Mouse (Mus musculus) kidney, adult 18-20 months (tissue): Measurements from ENCODE around the gene Ints2.
"Not testable (repeated sequence)": the region's sequence is repeated elsewhere in the genome, so short reads cannot be mapped to it uniquely, and the experiment has no call there.

Experiments
- DNase-seq: peaks from one replicate; pipeline ENCODE4 v3.0.0; 2021

The Ints2 gene

DNA sequence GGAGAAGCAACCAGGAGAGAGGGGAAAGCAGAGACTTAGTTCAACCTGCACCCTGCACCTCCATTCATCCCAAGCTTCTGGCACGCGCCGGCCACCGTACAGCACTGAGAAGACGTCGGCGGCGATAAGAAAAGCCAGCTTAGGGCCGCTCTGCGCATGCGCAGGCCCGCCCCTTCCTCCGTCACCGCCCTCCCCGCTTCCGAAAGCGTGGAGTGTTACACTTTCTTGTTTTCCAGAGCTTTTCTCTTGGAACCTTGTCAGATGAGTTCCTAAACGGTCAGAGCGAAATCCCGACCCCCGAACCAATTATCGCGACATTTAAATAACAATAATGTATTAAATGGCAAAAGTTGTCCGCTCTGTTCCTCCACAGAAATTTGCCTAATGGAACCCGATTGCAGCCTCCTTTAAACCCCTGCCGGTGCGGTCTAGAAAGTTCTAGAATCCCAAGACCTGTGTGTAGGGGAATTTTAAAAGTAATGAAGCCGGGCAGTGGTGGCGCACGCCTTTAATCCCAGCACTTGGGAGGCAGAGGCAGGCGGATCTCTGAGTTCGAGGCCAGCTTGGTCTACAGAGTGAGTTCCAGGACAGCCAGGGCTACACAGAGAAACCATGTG, at the start of gene Ints2:
Gene Ints2, minus strand, starts transcription at position 116 of the 617 bp plus-strand sequence.
- DNase-seq, result peak; percentile 94

DNA sequence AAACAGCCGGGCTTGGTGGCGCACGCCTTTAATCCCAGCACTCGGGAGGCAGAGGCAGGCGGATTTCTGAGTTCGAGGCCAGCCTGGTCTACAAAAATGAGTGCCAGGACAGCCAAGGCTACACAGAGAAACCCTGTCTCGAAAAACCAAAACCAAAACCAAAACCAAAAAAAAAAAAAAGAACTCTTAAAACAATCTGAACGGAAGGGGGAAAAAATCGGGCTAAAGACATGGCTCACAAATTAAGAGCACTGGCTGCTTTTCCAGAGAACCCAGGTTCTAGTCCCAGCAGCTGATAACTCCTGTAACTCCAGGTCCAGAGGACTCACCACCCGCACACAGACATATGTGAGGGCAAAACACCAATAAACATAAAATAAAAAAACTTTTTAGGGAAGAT, 34.8 kb upstream of the Ints2 start:
- not testable (repeated sequence) for DNase-seq

DNA sequence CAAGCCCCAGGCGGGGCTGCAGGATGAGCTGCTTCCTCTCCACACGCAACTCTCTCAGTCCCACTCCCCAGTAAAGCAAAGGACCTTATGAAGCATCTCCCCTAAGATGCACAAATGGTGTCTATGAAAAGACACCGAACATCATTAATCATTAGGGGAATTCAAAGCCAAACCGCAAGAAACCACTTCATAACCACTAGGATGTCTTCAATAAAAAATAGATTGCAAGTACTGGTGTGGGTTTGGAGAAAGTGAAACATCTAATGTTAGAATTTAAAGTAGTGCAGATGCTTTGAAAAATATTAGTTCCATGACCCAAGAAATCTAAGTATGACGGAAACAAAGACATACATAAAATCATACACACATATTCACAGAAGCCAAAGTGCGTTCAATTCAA, 34.3 kb upstream of the Ints2 start:
- DNase-seq, result no peak

DNA sequence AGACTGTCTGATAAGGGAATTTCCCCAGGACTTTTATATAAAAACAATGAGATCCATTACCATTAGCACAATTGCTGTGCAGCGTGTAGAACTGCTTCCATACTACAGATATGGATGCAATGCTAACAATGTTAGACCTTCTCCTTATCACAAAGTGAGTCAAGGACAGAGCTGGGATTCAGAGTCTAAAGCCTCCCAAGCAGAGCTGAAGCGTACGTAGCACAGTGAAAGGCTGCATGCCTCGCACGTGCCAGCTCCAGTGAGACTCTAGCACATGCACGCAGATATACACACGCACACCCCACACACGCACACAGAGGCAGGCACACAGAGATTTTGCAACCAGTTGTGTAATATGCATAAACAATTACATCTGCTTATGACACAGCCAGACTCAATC, 28.4 kb upstream of the Ints2 start:
- DNase-seq, result no peak

DNA sequence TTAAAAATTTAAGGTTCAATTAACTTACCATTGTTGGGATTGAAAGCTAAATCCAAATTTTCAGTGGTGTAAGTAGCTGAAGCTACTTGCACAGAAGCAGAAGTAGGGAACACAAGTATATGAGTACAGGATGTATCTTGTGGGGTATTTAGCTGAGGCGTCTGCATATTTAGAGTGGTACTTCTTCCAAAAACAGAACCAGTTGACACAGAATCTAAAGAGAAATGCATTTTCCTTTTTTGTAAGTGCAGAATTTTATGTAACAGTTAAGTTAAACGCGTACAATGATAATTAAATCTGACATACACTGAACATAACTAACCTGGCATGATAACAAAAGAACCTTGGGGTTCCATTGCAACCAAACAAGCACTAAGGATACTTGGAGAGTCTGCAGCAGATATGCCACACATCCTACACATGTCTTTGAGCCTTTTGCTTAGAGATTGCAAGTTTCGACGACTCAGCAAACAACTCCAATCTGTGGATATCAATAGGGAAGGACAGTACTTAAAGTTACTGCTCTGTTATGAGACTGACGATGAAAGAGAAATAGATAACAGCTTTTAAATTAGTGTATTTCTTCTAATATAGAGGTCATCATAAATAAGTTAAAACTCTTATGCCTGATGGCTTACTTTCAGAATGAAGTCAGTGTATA, 21.2 kb upstream of the Ints2 start:
- no peak for DNase-seq

DNA sequence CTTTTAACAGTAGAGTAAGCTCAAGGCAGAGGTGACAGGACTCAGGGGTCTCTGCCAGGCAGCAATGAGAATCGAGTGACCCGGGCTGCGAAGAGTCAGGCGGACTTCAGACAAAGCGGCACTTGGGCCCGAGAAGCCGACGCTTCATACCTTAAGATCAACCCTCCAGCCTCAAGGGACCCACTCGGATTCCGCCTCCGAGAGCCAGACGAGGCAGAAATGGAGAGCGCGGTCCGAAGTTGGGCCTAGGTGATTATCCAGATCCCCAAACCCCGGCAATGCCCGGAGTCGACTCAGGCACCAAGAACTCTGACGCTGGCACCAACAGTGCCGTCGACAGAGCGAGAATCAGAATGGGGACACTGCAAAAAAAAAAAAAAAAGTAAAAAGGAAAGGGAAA, 321 bp downstream of the Ints2 start:
- no peak for DNase-seq

DNA sequence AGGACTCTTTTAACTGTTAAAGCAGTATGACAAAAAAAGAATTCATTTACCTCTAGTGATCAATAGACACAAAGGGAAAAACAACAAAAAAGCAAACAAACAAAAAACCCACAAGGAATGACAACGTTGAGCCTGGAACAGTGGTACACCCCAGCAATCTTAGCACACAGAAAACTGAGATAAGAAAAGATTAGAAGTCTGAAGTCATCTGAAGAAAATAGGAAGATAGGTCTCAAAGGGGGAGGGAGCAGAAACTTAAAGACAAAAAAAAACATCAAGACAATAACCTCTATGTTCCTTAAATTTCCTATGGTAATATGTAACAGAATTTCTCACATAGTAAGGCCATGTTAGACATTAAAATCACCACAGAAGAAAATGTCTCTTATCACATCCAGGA, 4.0 kb downstream of the Ints2 start:
- DNase-seq, result no peak

DNA sequence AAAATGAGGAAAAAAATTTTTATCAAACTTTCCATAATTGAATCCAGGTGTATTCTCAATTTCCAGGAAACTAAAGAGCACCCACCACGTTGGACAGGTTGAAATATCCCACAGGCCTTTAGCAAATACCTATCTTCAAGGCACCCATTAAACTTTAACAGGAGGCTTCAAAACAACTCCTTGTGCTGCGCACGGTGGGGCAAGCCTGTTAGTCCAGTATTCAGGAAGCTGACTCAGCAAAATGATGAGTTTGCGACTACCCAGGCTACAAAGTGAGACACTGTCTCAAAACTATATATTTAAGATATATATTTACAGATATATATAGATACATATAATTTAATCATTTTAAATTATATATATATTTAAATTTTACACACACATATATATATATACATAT, 24.9 kb downstream of the Ints2 start:
- peak; percentile 23 for DNase-seq

DNA sequence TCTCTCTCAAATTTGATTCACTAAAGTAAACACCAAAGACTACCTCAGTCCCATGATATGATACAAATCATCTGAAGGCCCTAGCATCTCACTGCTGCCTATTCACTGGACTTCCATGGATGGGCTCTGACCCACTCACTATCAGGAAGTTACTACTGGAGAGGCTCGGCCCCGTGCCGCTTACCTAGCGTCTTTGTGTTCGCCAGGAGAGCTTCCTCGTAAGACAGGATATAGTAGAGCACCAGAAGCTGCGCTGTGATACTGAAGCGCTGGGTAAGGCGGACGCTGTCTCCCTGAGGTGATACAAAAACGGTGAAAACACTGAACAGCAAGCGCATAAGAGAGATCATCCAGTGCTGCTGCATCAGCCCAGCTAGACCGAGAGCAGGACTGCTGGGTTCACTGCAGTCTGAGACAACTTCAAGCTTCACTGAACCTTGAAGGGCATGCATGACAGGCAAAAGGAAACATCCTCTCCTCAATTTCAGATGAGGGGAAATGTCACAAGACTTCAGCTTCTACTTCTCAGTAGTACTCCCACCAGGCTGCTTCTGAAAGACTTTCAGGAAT, 25.5 kb downstream of the Ints2 start:
- peak; percentile 56 for DNase-seq

DNA sequence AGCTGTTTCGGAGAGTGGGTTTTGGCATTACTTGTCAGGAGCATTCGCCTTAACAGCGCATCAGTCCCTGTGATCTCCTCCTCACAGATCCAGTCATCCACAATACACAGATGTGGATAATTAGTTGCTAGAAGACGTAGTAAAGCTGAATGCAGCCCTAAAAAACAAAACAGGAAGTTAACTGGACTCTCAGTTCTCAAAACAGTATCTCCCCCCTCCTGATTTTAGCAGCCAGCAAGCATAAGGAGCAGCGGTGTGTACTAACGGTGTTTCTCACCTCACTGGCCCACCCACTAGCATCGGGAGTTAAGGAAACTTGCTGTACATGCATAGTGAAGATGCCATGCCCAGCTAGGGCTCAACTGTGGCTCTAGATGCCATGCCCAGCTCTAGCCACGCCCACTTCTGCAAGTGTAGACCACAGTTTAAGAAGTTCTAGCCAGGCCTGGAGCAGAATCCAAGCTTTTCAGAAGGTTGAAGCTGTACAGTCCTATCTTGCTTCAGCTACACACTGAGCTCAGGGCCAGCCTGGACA, 30.7 kb downstream of the Ints2 start:
- DNase-seq, result no peak

DNA sequence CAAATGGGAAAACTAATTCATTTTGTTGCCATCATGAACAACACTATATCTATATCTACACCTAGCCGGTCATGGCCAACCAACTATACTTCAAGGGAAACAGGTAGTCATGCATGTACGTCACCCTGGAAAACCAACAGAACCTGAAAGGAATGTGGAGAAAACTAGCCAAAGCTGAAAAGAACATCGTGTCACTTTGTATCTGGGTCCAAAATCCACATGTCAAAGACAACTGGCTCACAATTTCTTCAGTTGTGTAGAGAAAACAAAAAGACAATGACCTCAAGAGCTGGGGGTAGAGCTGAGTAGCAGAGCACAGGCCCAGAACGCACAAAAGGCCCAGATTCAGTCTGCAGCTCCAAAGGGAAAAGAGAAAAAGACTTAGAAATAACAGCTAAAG, 31.6 kb downstream of the Ints2 start:
- DNase-seq, result no peak

DNA sequence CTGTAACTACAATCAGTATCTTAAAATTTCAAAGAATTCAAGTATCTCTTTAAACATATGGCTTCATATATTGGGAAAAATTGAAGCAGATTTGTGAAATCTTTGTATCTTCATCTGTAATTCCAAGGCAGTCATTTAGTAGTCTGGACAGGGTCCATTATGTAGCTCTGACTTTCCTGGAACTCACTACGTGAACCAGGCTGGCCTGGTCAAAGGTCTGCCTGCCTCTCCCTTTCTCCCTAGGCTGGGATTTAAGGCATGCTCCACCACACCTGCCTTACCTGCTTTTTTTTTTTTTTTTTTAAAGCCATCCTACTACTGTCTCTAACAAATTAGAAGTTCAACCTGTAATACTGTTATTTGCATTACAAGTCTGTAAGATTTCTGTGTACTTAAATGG, 45.6 kb downstream of the Ints2 start:
- DNase-seq, result peak; percentile 46

DNA sequence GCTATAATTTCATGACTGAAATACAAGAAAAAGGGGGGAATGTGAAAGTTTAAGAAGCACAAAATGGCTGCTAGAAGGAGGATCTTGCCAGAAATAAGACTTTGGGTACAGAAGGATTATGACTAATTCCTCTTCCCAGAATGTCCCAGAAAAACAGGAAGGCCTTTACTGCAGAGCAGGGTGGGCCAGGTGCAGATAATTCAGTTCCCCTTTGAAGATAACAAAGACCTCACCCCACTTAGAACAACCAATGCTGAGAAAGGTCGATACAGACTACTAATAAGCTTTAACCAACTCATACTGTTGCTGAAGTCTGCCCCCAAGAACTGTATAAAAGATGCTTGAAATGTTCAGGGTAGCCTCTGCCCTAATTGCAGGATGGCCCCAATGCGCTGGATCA, 48.3 kb downstream of the Ints2 start:
- no peak for DNase-seq

DNA sequence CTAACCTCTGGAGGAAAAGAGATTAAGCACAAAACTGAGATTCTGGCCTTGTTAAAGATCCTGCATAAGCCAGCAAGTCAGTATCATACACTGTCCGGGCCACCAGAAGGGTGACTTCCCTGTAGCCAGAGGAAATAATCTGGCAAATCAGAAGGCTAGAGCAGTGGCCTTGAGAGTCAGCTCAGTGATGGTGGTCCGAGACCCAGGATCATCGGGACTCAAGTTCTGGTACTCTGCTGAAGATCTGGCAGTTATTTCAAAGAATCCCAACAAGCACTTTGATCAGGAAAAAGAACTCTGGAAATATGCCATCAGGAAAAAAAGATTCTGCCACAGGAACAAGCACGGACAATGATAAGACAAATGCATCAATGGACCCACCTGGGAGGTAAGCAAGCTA, 51.5 kb downstream of the Ints2 start:
- no peak for DNase-seq

DNA sequence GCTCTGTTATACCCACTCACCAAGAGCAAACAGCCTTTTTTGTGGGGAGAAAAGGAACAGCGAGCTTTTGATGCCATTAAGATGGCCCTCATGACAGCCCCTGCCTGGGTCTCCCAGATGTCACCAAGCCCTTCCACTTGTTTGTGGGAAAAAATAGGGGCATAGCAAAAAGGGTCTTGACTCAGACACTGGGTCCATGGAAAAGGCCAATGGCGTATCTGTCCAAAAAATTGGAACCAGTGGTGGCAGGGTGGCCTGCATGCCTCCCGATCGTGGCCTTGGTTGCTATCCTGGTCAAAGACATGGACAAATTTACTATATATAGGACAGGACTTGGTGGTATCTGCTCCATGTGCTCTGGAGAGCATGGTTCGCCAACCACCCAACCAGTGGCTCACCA, 52.3 kb downstream of the Ints2 start:
- DNase-seq, result no peak

DNA sequence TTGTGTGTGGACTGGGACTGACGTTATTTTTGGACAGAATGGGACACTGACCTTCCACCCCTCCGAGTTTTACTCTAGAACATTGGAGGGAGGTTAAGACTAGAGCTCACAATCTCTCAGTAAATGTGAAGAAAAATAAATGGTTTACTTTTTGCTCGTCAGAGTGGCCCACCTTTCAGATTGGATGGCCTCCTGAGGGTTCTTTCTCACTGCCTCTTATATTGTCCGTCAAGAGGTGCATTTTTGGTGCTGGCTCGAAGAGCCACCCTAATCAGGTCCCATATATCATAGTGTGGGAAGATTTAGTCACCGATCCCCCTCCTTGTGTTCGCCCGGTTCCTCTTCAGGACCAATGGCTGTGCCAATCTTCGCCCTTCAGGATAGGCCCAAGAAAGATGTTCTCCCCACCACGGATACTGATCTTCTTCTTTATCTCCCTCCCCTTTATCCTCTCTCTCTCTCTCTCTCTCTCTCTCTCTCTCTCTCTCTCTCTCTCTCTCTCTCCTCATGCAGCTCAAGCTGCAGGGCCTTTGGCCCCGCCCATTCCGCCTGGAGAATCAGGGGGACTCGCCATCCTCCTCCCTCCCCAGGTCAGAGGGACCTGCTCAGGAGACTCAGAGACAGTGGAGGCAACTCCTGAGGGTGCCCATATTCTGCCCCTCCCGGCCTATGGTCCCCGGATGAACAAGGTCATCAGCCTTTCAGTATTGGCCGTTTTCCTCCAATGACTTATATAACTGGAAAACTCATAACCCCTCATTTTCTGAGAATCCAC, 55.3 kb downstream of the Ints2 start:
- DNase-seq, result peak; percentile 8

DNA sequence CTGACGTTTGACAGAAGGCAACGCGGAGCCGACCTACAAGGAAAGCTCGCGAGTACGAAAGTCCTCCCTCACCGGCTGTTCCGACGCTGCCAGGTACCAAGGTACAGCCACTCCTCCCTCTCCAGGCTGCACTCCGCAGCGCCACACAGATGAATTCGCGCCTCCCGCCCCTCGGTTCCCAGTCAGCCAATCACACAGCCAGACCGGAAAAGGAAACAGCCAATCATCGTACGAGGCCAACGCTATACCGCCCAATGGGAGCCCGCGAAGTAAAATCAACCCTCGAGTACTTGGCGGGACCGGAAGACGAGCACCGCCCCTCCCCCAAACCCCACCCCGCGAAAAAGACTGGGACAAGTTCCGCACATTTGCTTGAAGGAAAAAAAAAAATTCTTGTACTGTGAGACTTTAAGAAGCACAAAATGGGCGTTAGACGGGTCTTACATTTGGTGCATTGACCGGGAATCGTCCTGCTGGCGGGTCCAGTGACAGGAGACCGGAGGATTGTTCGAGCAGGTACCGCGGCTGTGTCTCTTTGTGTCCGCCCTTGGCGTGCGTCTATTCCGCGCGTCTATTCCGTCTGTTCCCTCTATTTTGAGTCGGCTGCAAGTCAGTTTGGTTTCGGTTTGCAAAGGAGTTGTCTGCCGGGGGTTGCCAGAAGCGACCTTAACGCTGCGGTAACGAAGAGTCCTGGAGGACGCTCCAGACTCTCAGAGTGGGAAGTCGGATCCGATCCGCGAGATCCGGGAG, 56.2 kb downstream of the Ints2 start, which contains the start of gene Brip1:
Gene Brip1, minus strand, starts transcription at position 157 of the 750 bp plus-strand sequence.
- DNase-seq, result peak; percentile 93

DNA sequence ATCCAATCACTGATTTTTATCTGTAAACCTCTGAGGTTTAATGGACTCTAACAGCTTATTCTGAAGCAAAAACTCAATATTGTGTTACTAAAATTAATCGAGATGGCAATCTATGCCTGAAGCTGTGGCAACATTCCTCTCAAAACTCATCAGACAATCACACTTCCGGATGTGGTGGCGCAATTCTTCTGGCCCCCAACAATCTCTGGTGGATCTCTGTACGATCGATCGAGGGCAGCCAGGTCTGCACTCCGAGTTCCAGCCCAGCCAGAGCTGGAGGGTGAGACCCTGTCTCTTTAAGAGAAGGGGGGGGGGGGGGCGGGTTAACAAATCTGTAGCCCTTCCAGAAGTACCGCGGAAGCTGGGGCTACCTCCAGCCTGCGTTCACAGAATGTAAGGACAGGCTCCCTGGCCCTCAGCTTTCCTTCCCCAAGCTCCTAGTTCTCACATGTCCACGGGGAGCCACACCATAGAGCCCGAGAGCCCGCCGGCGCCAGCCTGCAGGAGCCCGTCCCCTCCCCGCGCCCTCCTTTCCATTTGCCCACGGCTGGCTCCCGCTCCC, 56.8 kb downstream of the Ints2 start:
- no peak for DNase-seq

DNA sequence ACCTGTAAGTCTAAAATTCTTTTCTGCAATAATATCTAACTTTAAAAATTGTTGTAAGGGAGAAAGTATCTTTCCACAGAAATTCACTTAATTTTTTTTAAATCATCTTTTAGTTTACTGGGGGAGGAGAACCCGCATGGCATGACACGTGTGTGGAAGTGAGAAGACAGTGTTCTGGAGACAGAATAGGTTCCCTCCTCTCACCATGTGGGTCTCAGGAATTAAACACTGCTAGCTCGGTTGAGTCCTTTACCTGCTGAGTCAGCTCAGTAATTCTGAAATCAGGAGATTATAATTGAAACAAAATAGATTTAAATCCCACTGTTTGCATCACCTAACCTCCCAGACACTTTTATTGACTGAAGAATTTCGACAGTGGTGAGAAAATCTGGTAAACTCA, 57.6 kb downstream of the Ints2 start:
- no peak for DNase-seq

DNA sequence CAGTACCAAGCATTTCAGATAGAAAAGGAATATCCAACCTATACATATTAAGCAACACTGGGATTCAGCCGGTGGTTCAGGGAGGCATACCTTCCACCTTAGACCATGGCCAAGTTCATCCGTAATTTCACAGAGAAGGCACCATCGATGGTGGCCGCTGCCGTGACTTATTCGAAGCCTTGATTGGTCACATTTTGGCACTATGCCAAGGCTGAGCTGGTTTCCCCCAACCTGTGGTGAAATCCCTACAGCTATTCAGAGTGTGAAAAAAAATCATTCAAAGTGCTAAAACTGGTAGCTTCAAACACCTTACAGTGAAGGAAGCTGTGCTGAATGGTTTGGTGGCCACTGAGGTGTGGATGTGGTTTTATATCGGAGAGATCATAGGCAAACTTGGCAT, 72.2 kb downstream of the Ints2 start:
- DNase-seq, result not testable (repeated sequence)

DNA sequence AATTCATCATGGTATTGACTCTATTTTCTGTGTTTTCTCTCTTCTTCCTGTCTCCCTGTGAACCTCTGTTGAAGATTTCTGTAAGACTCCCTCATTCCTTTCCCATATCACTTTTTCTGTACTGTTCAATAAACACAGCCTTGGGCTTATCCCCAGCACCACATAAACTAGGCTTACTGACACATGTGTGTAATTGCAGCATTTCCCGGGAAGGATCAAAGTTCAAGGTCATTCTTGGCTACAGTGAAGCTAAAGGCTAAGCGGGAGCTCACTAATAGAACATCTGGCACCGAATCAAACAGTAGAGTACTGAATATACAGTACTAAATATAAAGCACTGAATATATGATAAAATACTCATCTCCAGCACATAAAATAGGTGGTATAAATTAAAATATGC, 81.5 kb downstream of the Ints2 start:
- DNase-seq, result no peak

DNA sequence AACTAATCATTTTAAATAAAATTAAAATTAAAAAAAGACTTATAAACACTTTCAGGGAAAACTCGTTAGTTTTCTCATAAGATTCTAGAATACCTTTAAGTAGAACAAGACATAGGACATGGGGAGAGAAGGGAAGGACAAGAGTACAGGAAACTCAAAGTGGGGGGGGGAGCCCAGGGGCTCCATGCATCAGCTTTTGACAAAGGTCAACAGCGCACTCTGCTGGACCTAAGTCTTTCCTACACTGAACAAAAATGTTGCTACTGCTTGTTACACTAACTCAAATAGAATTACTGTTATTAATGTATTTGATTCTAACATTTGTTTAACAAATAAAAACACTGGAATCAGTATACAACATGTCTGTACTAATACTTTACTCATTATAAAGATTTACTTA, 83.2 kb downstream of the Ints2 start:
- peak; percentile 66 for DNase-seq
